Mouse (Mus musculus) gastrocnemius, postnatal 36 days (tissue): ENCODE data around the gene Obp2a. TPM values are rescaled to one million over a fixed set of nuclear protein-coding genes. Genes with fewer than 3 reads are reported as not detected.
A peak's percentile ranks its signal among the peaks of the same experiment; 100 is the strongest.
"Not testable (repeated sequence)": the region's sequence is repeated elsewhere in the genome, so short reads cannot be mapped to it uniquely, and the experiment has no call there.

Experiments used
- DNase-seq, 2 experiments: peaks; one replicate each; pipeline ENCODE4 v3.0.0; 2022
- intact Hi-C: fragments of 180-260 bp; cut with DNase I; formaldehyde crosslinking; loops from one replicate; pipeline ENCODE4 v1.15.1; 2025
- long read RNA-seq, 2 experiments: library from polyadenylated mRNA; stranded (forward); transcript quantifications; one replicate each; pipeline ENCODE4 v2.0.0; 2021
- total RNA-seq, 2 experiments: library from RNA; stranded (reverse); gene quantifications; 2 replicates each; pipeline ENCODE4 v1.2.3; 2021

Obp2a gene
- not detected for total RNA-seq
- long read RNA-seq, experiment 1 = 0 reads
- long read RNA-seq, experiment 2 = 0 reads

DNA sequence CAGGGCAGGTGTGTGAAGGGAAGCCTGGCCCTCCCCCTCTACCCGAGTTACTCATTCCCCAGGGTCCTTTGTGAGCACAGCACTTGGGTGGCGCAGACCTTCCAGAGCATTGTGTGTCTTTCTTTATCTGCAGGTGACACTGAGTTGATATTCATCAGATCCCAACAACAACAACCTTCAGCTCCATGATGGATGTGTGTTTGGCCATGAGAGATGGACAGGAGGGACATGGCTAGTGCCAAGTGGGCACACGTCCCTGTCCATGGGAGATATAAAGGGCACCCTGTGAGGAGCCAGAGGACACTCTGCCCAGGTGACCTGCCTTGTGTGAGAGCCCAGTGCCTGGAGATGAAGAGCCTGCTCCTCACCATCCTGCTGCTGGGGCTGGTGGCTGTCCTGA lies at the start of gene Obp2a:
Obp2a (plus strand) TSS at position 301 of the 400 bp plus-strand sequence.
- intact Hi-C loops, DNase-seq: not testable (repeated sequence)

DNA sequence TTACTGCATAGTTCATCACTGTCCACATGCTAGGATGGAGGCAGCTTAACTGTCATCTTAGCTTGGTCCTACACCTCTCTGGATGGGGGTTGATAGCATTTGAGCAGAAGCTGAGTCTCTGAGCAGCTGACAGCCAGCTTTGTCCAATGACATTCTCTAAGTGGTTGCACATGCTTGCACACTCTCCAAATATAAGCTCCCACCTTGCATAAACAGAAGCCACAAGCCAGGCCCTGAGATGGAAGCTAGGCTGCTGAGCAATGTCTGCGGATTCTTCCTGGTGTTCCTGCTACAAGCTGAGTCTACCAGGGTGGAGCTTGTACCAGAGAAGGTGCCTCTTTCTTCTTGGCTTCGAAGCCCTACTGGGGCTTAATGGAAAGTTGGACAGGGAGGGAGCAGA lies 46.9 kb upstream of the Obp2a start, which contains the start of gene Lcn8:
Lcn8 (plus strand) TSS at position 219 of the 400 bp plus-strand sequence.
- DNase-seq = no peak
- intact Hi-C loops = no loop called here

DNA sequence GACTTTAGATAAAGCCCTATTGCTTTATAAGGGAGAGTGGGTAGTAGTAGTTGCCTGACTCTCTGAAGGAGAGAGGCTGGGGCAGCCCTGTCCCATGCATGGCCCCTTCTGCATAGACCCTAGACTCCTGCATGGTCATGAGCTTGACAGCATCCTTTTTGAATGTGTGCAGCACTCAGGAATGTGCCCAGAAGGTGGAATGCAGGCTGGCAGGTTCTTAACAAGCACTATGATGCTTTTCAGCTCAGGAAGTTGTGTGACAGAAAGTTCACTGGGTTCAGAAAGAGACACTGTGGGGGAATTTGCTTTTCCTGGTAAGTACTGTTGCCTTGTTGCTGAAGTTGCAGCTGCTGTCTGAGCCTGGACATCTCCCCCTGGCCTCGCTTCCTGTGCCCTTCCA lies 45.3 kb upstream of the Obp2a start:
- DNase-seq = no peak
- intact Hi-C loops = no loop called here

DNA sequence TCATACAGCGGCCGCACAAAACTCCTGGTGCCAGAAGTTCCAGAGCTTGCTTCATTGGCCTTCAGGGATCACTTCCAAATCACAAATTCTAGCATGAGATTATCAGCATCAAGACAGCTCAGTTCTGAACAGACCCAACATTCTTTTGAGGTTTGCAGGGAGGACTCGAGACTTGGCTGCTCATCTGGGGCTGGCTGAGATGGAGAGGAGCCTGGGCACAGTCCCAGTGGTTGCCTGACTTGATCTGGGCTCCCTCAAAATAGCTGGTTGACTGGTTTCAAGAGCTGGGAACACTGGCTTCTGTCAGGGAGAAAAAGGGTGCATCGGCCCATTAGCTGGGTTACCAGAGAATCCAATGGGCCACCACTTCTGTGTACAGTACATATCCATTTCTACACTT lies 43.2 kb upstream of the Obp2a start:
- peak in 1 of 2 experiments; percentile 20 for DNase-seq

DNA sequence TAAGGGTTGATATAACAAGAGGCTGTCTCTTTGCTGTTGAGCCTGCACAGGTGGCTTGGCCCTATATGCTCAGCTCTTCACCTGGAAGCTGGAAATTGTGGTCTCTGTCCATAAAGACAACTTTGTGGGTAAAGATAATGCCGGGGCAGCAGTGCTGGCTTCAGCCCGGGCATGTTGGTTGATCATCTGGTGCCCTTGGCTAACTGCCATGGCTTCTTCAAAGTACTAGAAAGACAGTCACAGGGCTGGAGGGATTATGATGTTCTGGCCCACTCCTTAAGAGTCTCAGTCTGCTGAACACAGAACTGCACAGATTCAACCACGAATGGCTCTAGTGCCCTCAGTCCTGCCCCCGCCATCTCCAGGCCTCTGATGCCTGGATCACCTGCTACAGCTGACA lies 42.6 kb upstream of the Obp2a start:
- DNase-seq = no peak
- intact Hi-C loops = no loop called here

More for the DNA sequence above, 43.2 kb upstream of the Obp2a start:
- intact Hi-C loops = no loop called here

DNA sequence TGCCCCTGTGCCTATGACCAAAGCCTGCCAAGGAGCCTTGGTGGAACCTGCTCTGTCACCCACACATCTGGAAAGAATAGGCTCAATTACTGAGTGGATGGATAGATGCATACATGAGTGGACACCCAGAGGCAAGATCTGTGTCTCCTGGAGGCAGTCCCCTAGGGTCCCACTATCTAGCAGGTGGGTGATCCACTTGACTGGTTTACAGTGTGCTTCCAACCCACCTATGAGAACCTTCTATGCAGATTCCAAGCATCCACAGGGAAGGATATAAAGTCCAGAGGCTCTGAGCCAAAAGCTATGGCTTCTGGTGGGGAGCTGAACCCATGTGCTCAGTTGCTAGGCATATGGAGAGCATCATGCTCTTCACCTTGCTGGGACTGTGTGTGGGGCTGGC lies 42.2 kb upstream of the Obp2a start, which contains the start of gene Lcn5:
Lcn5 (plus strand) TSS at position 301 of the 400 bp plus-strand sequence.
- intact Hi-C loops = no loop called here
- no peak for DNase-seq

DNA sequence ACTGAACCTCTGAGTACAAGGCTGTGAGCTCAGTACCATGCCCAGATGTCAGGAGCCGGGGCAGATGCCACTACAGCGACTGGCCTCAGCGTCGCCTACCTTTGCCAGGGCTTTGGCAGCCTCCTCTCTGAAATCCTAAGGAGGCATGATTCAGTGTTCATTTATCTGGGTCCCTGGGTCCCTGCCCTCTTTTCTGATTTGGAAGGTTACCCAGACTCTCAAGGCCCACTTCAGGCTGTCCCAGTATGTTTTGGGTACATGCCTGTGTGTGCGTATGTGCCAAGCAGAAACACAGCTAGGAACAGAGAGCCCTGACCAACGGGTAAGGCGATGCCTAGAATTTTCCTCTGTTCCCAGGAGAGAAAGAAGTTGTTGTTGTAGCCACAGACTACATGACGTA lies 39.6 kb upstream of the Obp2a start:
- intact Hi-C loops = no loop called here
- DNase-seq = no peak

DNA sequence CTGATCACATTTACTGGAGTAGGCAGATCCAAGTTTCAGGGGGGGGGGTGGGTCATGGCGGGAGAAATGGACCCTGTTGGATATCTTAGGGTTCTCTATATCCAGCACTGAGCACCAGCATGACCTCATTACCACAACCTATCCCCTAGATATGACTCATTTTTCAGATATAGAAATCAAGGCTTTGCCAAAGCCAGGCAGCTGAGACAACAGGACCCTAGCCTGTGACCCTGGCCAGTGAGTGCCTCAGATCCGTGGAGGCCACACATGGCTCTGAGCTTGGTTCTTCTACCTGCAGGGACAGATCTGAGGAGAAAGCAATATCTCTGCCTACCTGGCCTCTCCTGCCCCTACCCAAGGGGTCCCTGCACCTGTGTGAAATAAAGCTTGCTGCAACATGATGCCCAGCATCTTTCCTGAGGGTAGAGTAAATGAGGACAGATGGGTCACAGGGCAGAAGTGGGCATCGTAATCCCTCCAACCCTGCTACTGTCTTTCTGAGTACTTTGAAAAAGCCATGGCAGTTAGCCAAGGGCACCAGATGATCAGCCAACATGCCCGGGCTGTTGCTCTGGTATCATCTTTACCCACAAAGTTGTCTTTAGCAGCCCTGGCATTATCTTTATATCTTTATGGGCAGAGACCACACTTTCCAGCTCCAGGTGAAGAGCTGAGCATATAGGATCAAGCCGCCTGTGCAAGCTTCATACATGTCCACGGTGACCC lies 38.4 kb upstream of the Obp2a start:
- intact Hi-C loops = no loop called here
- DNase-seq = no peak

DNA sequence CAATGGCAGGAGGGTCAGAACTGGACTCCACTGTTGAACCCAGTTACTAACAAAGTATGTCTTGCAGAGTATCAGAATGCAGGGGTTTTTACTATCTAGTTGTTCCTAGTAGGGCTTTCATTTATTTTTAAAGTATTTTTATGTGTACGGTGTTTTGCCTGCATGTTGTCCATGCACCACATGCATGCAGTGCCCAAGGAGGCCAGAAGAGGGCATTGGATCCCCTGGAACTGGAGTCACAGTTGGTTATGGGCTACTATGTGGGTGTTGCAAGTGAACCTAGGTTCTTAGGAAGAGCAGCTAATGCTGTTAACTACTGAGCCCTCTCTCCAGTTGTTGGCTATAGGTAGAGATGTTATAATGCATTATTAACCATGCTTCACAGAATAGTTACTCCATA lies 36.3 kb upstream of the Obp2a start:
- intact Hi-C loops = no loop called here
- peak in 1 of 2 experiments; percentile 22 for DNase-seq

DNA sequence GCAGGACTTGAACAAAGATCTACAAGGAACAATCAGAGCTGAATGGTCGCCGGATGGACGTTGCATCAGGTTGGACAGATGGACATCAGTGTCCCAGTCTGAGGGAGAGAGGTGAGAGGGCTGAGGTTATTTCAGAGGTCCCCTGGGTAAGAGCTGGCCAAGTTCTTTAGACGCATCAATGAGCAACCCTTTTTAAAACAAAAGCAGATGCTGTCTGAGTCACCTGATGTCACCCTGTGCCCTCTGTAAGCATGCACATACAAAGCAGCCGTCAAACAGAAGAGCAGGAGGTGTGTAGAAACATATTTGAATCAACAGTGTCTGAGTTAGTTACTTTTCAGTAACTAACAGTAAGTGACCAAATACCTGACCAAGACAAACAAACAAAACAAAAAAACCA lies 35.7 kb upstream of the Obp2a start:
- intact Hi-C loops = no loop called here

DNA sequence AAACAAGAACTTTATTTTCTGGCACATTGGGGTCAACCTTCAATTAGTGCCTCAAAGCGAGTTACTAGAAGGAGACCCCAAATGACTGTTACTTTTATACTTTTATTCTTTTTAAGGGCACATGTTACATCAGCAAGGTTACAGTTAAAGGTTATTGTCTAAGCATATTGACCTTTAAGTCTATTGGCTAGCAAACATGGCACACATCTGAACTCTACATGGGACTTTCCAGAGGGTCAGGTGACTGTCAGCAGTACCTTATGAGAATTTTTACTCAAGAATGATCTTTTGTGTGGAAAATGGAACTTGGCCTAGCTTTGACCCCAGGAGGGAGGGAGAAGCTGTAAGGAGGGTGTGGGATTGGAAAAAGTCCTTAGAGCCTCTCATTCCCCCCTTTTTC lies 33.3 kb upstream of the Obp2a start:
- no peak for DNase-seq
- intact Hi-C loops = no loop called here

More for the DNA sequence above, 35.7 kb upstream of the Obp2a start:
- DNase-seq = no peak

DNA sequence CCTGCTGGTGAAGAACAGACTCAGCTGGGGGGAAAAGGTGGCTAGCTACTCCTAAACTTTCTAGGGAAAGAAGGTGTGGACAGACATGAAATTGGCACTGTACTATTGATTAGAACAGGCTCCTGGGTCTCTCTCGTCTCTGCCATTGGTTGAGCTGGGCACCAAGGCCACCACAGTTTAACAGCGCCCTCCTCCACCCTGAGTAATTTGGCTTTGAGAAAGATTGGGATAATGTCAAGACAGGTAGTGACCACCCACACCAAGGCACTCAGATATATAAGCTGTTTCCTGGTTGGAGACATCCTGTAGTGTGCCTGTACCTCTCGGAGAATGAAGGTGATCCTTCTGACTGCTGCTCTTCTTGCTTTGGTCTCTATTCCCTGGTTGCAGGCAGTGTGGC lies 23.4 kb upstream of the Obp2a start, which contains the start of gene Lcn6:
Lcn6 (plus strand) TSS at position 301 of the 400 bp plus-strand sequence.
- no peak for DNase-seq
- intact Hi-C loops = no loop called here

DNA sequence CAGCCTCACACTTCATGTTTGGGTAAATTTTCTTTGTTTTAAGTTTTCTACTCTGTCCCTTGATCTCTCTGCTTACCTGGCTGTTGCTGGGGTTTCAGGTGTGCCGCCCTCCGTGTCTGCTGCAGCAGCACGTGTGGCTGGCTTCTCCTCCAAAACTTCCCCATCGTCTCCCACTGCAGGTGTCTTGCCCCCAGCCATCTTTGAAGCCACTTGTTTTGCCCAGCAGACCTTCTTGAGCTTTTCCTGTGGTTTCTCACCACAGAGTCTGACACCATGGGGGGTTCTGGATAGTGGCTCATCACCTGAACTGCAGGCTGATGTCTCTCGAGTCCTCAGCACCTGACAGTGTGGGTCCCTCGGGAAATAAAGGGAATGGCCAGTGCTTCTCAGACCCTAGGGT lies 20.3 kb upstream of the Obp2a start:
- no peak for DNase-seq
- intact Hi-C loops = no loop called here

DNA sequence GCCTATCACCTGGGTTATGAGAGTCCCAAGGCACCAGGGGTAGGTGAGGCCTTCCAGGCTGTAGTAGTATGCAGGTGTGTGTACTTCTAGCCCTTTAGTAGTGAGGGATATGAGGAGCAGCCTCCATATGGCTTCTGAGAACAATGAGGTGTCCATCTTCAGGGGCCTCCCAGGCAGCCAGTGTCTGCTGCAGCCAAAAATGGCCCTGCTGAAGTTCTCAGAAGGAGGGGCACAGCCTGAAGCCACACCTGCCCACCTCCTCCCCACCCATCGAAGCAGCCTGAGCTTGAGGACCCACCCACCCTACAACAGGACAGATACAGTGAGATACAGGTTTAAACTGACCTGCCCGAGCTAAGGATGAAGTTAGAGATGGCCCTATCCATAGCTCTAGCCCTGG lies 17.4 kb upstream of the Obp2a start, which contains the start of gene Lcn10:
Lcn10 (plus strand) TSS at position 301 of the 400 bp plus-strand sequence.
- no peak for DNase-seq
- intact Hi-C loops = no loop called here

DNA sequence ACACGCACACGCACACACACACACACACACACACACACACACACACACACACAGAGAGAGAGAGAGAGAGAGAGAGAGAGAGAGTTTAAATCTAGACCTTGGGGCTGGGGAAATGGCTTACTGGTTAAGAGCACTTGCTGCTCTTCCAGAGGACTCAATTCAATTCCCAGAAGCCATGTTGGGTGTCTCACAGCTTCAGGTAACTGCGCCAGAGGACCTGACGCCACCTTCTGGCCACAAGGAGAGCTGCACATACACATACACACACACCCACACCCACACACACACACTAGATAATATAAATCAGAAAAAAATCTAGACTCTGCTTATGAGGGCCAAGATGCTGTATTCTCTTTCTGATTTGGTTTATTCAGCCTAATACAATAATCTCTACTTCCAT lies 12.9 kb upstream of the Obp2a start:
- intact Hi-C loops = no loop called here
- no peak for DNase-seq

DNA sequence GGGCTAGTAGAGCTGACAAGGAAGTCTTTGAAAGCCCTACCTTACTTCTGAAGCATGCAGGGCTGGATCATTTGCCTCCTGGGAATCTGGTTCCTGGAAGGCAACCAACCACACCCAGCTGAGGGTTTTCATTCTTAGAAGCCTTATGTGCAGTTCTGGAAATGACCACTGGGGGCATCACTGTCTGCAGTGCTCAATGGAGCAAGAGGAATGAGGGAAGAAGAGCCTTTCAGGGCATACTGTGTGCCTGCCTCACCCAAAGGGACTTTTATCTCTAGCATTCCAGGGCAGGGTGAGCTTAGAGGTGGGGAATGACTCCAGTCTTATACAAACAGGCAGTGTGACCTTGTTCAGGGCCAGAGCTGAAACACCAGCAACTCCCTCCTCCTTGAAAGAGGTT lies 5.2 kb upstream of the Obp2a start:
- peak; percentile 38 to 42 for DNase-seq
- intact Hi-C loops = loop anchor here (5.0 kb wide), 1 partner anchor 52 kb away; no protein-coding TSS in a partner anchor

DNA sequence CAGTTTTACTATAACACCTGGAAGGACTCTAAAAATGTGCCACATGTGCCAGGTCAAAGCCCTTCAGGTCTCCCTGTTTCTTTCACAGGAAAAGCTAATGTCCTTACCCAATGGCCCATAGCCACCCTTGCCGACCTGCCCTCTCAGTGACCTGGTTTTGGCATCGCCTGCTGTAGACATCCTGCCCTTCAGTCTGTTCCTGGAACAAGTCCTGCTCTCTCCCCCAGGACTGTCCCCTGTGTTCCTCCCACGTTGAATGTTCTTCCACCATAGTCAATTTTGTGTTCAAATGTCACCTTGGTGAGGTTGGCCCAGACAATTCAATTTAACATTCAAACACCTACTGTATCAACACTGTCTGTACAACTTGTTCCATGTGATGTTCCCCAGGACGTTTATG lies 2.9 kb upstream of the Obp2a start:
- intact Hi-C loops = no loop called here
- DNase-seq = peak in 1 of 2 experiments; percentile 6

DNA sequence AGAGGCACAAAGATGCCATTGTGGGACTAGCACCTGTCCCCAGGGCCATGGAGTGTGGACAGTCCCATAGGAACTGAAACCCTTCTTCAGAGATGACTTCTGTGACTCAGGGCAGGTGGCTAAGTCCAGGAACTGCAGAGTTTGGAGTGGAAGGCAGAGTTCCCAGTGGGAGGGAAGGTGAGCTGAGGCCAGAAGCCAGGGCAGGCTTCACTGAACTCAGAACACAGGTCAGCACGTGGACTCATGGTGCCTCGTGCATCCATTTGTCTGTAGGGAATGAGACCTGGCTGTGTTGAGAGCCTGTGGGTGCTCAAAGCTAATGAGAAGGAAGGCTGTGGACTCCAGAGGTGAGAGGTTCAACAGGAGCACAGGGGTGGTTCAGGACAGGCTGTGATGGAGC lies 1.1 kb upstream of the Obp2a start:
- intact Hi-C loops = no loop called here
- peak in 1 of 2 experiments; percentile 0 for DNase-seq

DNA sequence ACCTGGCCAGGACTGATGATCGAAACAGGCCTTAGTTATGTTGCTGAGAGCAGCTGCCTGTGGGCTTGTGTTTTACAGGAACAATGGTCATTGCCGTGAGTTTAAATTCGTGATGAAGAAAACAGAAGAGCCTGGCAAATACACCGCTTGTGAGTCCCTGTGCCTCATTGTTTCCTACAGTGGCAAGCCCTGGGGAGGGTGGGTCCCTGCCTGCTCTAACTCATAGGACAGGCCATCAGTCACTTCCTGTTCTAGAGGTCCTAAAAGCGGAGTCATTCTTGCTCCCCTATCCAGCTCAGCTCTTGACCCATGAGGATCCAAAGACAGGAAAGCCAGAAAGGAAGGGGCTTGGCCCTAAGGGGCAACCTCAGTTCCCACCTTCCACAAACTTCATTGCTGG lies 1.2 kb downstream of the Obp2a start:
- DNase-seq = no peak
- intact Hi-C loops = no loop called here

DNA sequence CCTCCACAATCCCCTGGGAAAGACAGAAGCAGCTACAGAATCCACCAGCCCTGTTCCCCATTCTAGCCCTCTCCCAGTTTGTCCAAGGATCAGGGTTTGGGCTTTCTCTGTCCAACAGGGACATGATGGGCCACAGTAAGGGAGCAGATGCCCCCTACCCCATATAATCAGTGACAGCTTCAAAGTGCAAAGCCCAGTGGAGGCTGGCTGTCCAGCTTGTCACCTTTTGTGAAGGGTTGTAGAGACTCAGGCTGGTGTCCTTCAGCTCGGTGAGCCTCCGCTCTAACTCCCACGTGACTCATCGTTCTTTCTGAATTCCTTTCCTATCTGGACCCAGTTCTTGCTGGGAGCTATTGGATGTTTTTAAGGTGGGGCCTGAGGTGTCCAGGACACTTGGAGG lies 3.9 kb downstream of the Obp2a start:
- no peak for DNase-seq
- intact Hi-C loops = no loop called here

DNA sequence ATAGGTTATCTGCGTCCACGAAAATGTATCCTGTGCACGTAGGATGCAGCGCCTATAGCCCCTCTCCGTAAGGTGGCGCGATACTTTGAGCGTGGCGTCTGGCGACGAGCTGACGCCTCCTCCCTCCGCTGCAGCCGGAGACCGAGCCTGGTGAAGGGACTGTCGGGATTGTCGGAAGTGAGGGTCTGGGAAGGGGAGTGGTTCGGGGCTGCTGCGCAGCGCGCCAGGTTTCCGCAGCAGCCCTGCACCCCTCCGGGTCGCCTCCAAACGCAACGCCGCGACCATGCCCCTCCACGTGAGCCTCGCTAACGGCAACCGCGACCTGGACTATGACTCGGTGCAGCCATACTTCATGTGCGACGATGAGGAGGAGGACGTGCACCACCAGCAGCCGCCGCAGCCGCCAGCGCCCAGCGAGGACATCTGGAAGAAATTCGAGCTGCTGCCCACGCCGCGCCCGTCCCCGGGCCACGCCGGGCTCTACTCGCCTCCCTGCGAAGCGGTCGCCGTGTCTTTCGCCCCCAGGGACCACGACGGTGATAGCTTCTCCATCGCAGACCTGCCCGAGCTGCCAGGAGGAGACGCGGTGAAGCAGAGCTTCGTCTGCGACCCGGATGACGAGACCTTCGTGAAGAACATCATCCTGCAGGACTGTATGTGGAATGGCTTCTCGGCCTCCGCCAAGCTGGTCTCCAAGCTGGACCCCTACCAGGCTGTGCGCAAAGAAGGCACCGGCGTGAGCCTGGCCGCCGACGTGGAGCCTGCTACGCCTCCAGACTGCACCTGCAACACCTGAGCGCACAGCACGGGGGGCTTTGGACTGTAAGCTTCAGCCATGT lies 7.0 kb downstream of the Obp2a start, which contains the start of gene Bmyc:
Bmyc (plus strand) TSS at position 97 of the 839 bp plus-strand sequence.
- peak; percentile 63 to 69 for DNase-seq
- intact Hi-C loops = loop anchor here (5.0 kb wide), 1 partner anchor 70 kb away; no protein-coding TSS in a partner anchor
